Comparison of ENCODE assay signal across 17 mouse cellular contexts in genomic region chr4:129415892-129416291, GRCm38 (mm10). TPM values are rescaled to one million over a fixed set of nuclear protein-coding genes. Genes with fewer than 3 reads are reported as not detected.
DNase-seq lines count a peak whose midpoint lies in the region; ATAC-seq and TF ChIP-seq lines count a peak whose summit lies in the region.
"Had no signal": no experiment of that assay in that cellular context is flagged by ENCODE, and none has a peak within 500 bp of the region (broad histone marks: within the 10 kb centered on the region; RNA-seq: fewer than 3 reads in every experiment).

No protein-coding gene starts in this region.

- no peak overlapping the region for H3K9ac ChIP-seq in lung, postnatal 0 days (replicated peaks; ENCODE audit: low read depth)
- H3K9ac ChIP-seq: embryonic facial prominence, embryonic 12.5 days; forebrain, embryonic 13.5 days; limb, embryonic 13.5 days had no signal

- no peak for TF ChIP-seq EP300 in lung, postnatal 0 days (IDR thresholded peaks at IDR 0.05)

- peak; percentile 39 for TF ChIP-seq CTCF in lung, postnatal 0 days (IDR thresholded peaks at IDR 0.05)

- H3K4me2 ChIP-seq in lung, postnatal 0 days (replicated peaks; ENCODE audit: low read depth, low read length): no peak overlapping the region
- H3K4me2 ChIP-seq: embryonic facial prominence, embryonic 12.5 days; forebrain, embryonic 13.5 days; limb, embryonic 13.5 days had no signal

- no peaks in the 10 kb centered on the region for H3K36me3 ChIP-seq in lung, postnatal 0 days (ENCODE audit: insufficient read depth, low read length)
- H3K36me3 ChIP-seq: embryonic facial prominence, embryonic 12.5 days; limb, embryonic 13.5 days had no signal

- peak; percentile 9 for DNase-seq in CD4-positive, CD25-positive, alpha-beta regulatory T cell, adult 2 months (ENCODE audit: low read depth, low spot score)
- DNase-seq in lung, postnatal 0 days (ENCODE audit: low spot score): no peak
- no peak for DNase-seq in lung, postnatal 4 days
- DNase-seq in induced T-regulatory cell, adult 2 months (ENCODE audit: low read depth): peak; percentile 25
- DNase-seq in left cerebral cortex, postnatal 25 days (ENCODE audit: low spot score in 2 of 2): no peak
- no peak for DNase-seq in urinary bladder, adult 18-20 months (ENCODE audit: low spot score in 2 of 2)
- DNase-seq: cerebellum, postnatal 10 days; kidney, postnatal 36 days; midbrain, embryonic 14.5 days had no signal

- intact Hi-C loops in left cerebral cortex, postnatal 25 days (cut with DNase I): no loop called here

- H3K9me3 ChIP-seq in lung, postnatal 0 days (ENCODE audit: low read length): no peaks in the 10 kb centered on the region
- H3K9me3 ChIP-seq: embryonic facial prominence, embryonic 12.5 days; forebrain, embryonic 13.5 days; limb, embryonic 13.5 days had no signal

- H3K27me3 ChIP-seq in lung, postnatal 0 days (replicated peaks; ENCODE audit: insufficient read depth, low read length): no peaks in the 10 kb centered on the region
- H3K27me3 ChIP-seq: embryonic facial prominence, embryonic 12.5 days; forebrain, embryonic 13.5 days; limb, embryonic 13.5 days had no signal

- no peak overlapping the region for H3K4me3 ChIP-seq in lung, postnatal 0 days (ENCODE audit: low read depth, low read length)
- H3K4me3 ChIP-seq: embryonic facial prominence, embryonic 12.5 days; forebrain, embryonic 13.5 days; limb, embryonic 13.5 days had no signal

- ATAC-seq in CD4-positive, CD25-positive, alpha-beta regulatory T cell, adult 4 months: no peak
- no peak for ATAC-seq in lung, postnatal 0 days
- ATAC-seq in megakaryocyte progenitor cell, adult 5-6 weeks (replicated peaks; ENCODE audit: poor library complexity): peak; percentile 28; the same call in 1 of the 2 replicates
- ATAC-seq: forebrain, embryonic 13.5 days; inflammation-experienced regulatory T-cells, adult 6 months had no signal

- WGBS in lung, postnatal 0 days: 92% methylated on average over 5 of the region's 5 CpGs

- no peaks in the 10 kb centered on the region for H3K4me1 ChIP-seq in lung, postnatal 0 days (ENCODE audit: insufficient read depth, low read depth, low read length)
- H3K4me1 ChIP-seq: embryonic facial prominence, embryonic 12.5 days; forebrain, embryonic 13.5 days; limb, embryonic 13.5 days had no signal

- no peak overlapping the region for H3K27ac ChIP-seq in lung, postnatal 0 days (ENCODE audit: low read length)
- H3K27ac ChIP-seq: embryonic facial prominence, embryonic 12.5 days; forebrain, embryonic 13.5 days; limb, embryonic 13.5 days; macrophage had no signal

RNA-seq across cellular contexts. Expression of gene Zbtb8b, which starts 24.8 kb away (rescaled TPM):
- not detected for polyA plus RNA-seq in CD4-positive, CD25-positive, alpha-beta regulatory T cell, adult 4 months (2017; shearing (Covaris generic))
- 1.8 and 2.8 TPM in 2 replicates for polyA plus RNA-seq in lung, postnatal 0 days (2015; fragmentation: Nextera tagmentation; extraction: Ambion mirVana)
- not detected in 2 replicates for total RNA-seq in megakaryocyte progenitor cell, adult 5-6 weeks (2015)
- not detected in 2 replicates for total RNA-seq in megakaryocyte progenitor cell, adult 5-6 weeks (2017)
- total RNA-seq in left cerebral cortex, postnatal 25 days (2021): 1 to 10 TPM; 4.5 to 4.6 TPM
- total RNA-seq: gastrocnemius, adult 18-20 months had no signal
- polyA plus RNA-seq: inflammation-experienced regulatory T-cells, adult 6 months; macrophage had no signal

RNA-seq across cellular contexts. Expression of gene Zbtb8a, which starts 38.0 kb away (rescaled TPM):
- 1 to 10 TPM; 9.6 to 9.8 TPM for polyA plus RNA-seq in CD4-positive, CD25-positive, alpha-beta regulatory T cell, adult 4 months (2017; shearing (Covaris generic))
- 15.6 and 16.9 TPM in 2 replicates for polyA plus RNA-seq in lung, postnatal 0 days (2015; fragmentation: Nextera tagmentation; extraction: Ambion mirVana)
- 2.1 and 2.6 TPM in 2 replicates for total RNA-seq in megakaryocyte progenitor cell, adult 5-6 weeks (2015)
- total RNA-seq in megakaryocyte progenitor cell, adult 5-6 weeks (2017): 5.4 and 7.3 TPM in 2 replicates
- total RNA-seq in left cerebral cortex, postnatal 25 days (2021): 1 to 10 TPM; 5.8 to 5.9 TPM

RNA-seq across cellular contexts. Expression of gene Bsdc1, which starts 45.5 kb away (rescaled TPM):
- 10 to 100 TPM; 30.8 to 37.9 TPM for polyA plus RNA-seq in CD4-positive, CD25-positive, alpha-beta regulatory T cell, adult 4 months (2017; shearing (Covaris generic))
- 29.0 TPM in 2 replicates for polyA plus RNA-seq in lung, postnatal 0 days (2015; fragmentation: Nextera tagmentation; extraction: Ambion mirVana)
- total RNA-seq in megakaryocyte progenitor cell, adult 5-6 weeks (2015): 14.4 and 14.6 TPM in 2 replicates
- 23.1 and 24.8 TPM in 2 replicates for total RNA-seq in megakaryocyte progenitor cell, adult 5-6 weeks (2017)
- 10 to 100 TPM; 51.7 to 58.8 TPM for total RNA-seq in left cerebral cortex, postnatal 25 days (2021)

Comparison
In these comparisons a context has a peak if more than half of its experiments do, and no peak if none do; other contexts are left out.
1. DNase-seq: peak in CD4-positive, CD25-positive, alpha-beta regulatory T cell, adult 2 months (single experiment) and induced T-regulatory cell, adult 2 months (single experiment); none in lung, postnatal 0 days (single experiment), lung, postnatal 4 days (0 of 2), left cerebral cortex, postnatal 25 days (0 of 2) and urinary bladder, adult 18-20 months (0 of 2).
2. RNA of gene Zbtb8b, which starts 24.8 kb away (total RNA-seq): 4.5 to 4.6 TPM in left cerebral cortex, postnatal 25 days; not detected in megakaryocyte progenitor cell, adult 5-6 weeks; every median in the first group is over 4 times any median in the second.